Mouse (Mus musculus): ENCODE measurements around the gene Rer1.
"Not testable (repeated sequence)": the region's sequence is repeated elsewhere in the genome, so short reads cannot be mapped to it uniquely, and the experiment has no call there.

Rer1 gene

GRCm38 (mm10) chr4:155084351-155084750, 1.8 kb downstream of the Rer1 start:
- in situ Hi-C loops (cut with MboI; ENCODE audit: low pct_unique_long_range_greater_than_20kb in 1 of 2, low sequenced_read_pairs in 2 of 2, unreplicated experiment in 1 of 2), result no loop called here

- in situ Hi-C loops (cut with MboI; ENCODE audit: low pct_unique_long_range_greater_than_20kb in 1 of 2, low sequenced_read_pairs in 2 of 2, unreplicated experiment in 1 of 2), result no loop called here
Observed at GRCm38 (mm10) chr4:155083553-155083952, 2.6 kb downstream of the Rer1 start.

DNA sequence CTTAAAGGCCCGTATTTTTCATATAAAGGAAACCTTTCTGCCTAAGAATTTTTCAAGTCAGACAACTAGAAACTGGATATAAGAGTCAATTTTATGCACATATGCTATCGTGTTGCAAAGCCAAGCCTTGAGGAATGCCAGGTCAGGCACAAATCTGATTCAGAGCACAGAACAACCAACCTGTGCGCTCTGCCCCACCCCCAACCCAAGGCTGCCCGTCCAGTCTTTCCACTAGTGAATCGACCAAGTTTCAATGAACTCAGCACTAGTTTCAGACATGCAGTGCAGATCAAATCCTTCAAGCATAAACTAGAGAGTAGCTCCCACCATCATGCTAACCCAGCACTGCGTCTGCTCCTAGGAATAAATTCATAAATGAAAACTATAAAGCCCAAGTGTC, 6.5 kb downstream of the Rer1 start:
- in situ Hi-C loops (cut with MboI; ENCODE audit: low pct_unique_long_range_greater_than_20kb in 1 of 2, low sequenced_read_pairs in 2 of 2, unreplicated experiment in 1 of 2), result no loop called here

- in situ Hi-C loops (cut with MboI; ENCODE audit: low pct_unique_long_range_greater_than_20kb in 1 of 2, low sequenced_read_pairs in 2 of 2, unreplicated experiment in 1 of 2), result not testable (repeated sequence)
Observed at GRCm38 (mm10) chr4:155078808-155079207, 7.4 kb downstream of the Rer1 start.

DNA sequence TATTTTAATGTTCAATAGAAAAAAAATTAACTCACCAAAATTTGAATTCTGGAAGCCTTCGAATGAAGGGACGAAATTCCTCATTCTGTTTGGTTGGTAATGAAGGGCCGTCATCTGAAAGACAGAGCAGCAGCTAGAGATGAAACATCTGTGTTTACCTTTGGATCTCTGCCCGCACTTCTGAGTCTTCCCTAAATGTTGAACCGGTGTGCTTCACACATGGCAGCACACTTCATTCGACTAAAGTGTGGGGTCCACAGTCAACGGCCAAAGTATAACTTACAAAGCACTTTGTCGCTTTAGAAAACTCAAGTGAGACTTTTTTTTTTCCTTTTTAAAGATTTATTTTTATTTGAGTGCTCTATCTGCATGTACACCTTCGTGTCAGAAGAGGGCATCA, 9.5 kb downstream of the Rer1 start:
- in situ Hi-C loops (cut with MboI; ENCODE audit: low pct_unique_long_range_greater_than_20kb in 1 of 2, low sequenced_read_pairs in 2 of 2, unreplicated experiment in 1 of 2), result no loop called here

DNA sequence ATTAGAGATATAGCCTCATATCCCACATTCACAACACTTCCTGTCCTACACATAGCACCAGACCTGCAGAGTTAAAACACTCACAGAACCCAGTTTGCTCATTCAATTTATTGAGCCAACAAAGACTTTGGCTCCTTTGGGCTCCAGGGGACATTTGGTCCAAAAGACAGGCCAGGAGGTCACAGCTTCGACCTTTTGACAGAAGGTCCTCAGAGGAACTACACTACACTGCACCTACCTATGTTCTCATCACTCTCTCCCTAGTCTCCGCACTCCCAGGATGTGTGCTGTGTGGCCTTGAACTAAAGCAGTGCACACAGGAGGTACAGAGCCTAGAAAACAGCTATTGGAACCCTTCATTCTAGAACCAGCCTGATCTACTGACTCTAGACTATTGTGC, 10.4 kb downstream of the Rer1 start:
- in situ Hi-C loops (cut with MboI; ENCODE audit: low pct_unique_long_range_greater_than_20kb in 1 of 2, low sequenced_read_pairs in 2 of 2, unreplicated experiment in 1 of 2), result no loop called here

DNA sequence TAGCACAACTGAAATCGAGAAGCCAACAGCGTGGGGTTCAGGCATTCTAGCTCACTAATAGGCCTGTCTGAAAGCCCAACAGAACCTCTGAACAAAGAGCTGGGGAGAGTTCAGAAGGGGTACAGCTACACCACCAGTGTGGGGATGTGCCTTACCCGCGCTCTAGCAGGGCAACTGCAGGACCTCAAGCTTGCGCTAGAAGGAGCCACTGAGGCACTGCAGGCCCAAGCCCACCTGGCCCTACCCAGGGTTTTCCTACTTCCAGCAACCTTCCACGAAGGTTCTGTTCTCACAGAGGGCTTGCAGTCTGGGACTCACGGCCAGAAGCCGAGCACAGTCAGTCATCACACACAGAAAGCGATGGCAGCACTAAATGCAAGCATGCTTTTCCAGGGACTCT, 11.0 kb downstream of the Rer1 start:
- in situ Hi-C loops (cut with MboI; ENCODE audit: low pct_unique_long_range_greater_than_20kb in 1 of 2, low sequenced_read_pairs in 2 of 2, unreplicated experiment in 1 of 2), result no loop called here

DNA sequence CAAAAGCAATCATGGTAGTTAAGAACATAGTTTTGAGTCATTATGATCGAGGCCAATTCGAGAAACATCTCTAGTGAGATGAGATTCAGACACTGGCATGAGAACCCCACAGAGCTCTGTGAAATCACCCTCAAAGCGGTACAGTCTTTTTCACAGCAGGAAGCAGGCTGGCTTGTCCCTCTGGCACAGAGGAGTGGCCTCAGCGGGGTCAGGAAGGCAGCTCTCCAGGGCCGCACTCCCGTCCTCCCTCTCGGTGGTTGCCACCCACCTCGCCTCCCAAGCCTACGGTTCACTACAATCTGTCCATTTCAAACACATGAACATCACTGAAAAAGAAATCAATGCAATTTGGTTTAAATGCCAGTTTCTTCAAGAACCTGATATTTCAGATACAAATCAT, 11.8 kb downstream of the Rer1 start:
- in situ Hi-C loops (cut with MboI; ENCODE audit: low pct_unique_long_range_greater_than_20kb in 1 of 2, low sequenced_read_pairs in 2 of 2, unreplicated experiment in 1 of 2), result no loop called here

DNA sequence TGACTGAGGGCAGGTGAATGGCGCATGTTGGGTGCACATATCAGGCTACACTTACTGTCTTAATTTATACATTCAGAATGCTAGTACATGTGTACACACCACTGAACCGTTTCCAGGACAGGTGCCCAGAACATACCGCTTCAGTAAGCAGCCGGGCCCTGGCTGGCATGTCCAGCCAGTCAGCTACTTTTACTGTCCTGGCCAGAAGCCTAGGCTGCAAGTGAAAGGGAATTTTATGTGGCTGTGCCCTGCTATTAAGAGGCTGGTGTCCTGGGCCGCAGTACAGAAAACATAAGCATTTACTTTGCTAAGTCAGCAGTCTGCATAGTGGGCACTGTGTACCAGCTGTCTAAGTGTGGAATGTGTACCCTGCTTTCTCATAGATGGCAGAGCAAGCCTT, 15.3 kb downstream of the Rer1 start:
- in situ Hi-C loops (cut with MboI; ENCODE audit: low pct_unique_long_range_greater_than_20kb in 1 of 2, low sequenced_read_pairs in 2 of 2, unreplicated experiment in 1 of 2), result no loop called here

- in situ Hi-C loops (cut with MboI; ENCODE audit: low pct_unique_long_range_greater_than_20kb in 1 of 2, low sequenced_read_pairs in 2 of 2, unreplicated experiment in 1 of 2), result no loop called here
Observed at GRCm38 (mm10) chr4:155070199-155070598, 16.0 kb downstream of the Rer1 start.

DNA sequence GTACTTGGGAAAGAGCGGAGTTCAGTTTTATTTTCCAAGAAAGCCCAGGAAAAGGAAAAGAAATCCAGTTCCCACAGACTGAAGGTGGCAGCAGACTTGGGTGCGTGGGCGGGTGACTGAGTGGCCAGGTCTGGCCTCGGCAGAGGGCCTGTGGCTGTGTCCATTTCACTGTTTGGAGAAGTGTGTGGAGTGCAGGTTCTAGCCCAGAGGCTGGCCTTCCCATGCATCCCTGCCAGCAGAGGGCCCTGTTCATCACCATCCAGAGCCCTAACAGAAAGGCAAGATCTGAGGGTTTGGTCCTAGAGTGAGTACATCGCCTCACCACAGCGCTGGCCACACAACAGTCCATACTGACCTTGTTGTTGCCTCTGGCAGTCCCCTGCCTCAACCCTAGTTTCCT, 17.0 kb downstream of the Rer1 start:
- in situ Hi-C loops (cut with MboI; ENCODE audit: low pct_unique_long_range_greater_than_20kb in 1 of 2, low sequenced_read_pairs in 2 of 2, unreplicated experiment in 1 of 2), result loop anchor here (5.0 to 10.0 kb wide), 3 partner anchors 124 to 184 kb away; no protein-coding TSS in a partner anchor

- in situ Hi-C loops (cut with MboI; ENCODE audit: low pct_unique_long_range_greater_than_20kb in 1 of 2, low sequenced_read_pairs in 2 of 2, unreplicated experiment in 1 of 2), result loop anchor here (5.0 to 10.0 kb wide), 3 partner anchors 124 to 184 kb away; no protein-coding TSS in a partner anchor
Observed at GRCm38 (mm10) chr4:155068357-155068972, 17.7 kb downstream of the Rer1 start.

- in situ Hi-C loops (cut with MboI; ENCODE audit: low pct_unique_long_range_greater_than_20kb in 1 of 2, low sequenced_read_pairs in 2 of 2, unreplicated experiment in 1 of 2), result loop anchor here (5.0 to 10.0 kb wide), 3 partner anchors 122 to 182 kb away; no protein-coding TSS in a partner anchor
Observed at GRCm38 (mm10) chr4:155066834-155067522, 19.2 kb downstream of the Rer1 start, which contains the start of gene Pex10. TSS of gene Pex10 (plus strand) at chr4:155067016.

DNA sequence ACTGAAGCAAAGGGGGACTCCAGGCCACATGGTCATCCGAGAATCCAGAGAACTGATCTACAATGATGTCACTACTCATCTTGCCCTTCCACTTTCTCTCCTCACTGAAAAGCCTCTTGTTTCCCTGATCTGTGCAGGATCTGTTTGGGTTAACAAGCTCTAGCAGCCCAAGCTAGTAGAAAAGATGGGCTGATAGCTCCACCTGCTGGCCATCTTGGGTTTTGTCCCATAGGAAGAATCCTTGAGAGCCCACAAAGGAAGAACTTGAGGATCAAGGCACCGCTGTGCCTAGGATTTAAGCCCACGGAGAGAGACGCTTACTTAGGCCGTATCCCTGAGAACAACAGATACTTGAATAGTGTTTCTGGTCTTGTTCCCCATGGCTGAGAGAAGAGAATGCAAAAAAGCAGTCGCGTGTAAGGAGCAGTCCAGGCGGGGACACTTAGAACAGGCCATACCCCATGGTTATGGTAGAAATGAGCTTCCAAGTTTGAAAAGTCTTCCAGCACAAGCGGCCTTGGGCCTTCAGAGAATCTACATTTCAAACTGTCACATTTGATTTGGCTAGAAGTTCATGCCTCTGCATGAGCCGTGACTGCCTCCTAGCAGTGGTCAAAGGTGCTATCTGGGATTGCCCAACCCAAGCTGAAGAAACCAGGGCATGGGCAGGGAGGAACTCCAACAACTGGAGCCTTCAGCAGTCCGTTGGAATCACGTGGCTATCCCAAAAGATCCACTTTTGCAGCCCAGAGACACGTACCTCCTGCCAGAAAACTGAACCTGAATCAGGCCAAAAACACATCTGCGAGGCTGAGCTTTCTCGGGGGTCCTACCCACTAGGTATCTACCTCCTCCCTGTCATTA, 20.0 kb downstream of the Rer1 start:
- in situ Hi-C loops (cut with MboI; ENCODE audit: low pct_unique_long_range_greater_than_20kb in 1 of 2, low sequenced_read_pairs in 2 of 2, unreplicated experiment in 1 of 2), result loop anchor here (5.0 to 10.0 kb wide), 3 partner anchors 121 to 181 kb away; no protein-coding TSS in a partner anchor

DNA sequence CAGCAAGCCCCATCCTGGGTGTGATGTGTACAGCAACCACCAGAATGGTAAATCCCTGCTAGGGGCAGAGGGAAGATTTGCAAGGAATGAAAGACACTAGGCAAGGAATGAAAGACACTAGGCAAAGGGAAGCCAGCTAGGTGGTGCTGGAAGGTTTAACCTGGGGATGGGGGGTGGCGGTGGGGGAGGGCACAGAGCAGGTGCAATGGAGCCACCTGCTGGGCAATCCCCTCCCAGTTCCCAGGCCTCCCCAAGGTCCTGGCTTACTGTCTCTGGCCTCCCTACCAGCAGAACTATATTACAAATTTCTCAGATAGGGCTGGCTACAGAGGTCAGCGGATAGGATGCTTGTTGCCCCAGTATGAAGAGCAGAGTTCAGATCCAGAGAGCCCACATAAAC, 21.7 kb downstream of the Rer1 start:
- in situ Hi-C loops (cut with MboI; ENCODE audit: low pct_unique_long_range_greater_than_20kb in 1 of 2, low sequenced_read_pairs in 2 of 2, unreplicated experiment in 1 of 2), result loop anchor here in 1 of 2 experiments (10.0 kb wide), 2 partner anchors 120 to 180 kb away; no protein-coding TSS in a partner anchor

- in situ Hi-C loops (cut with MboI; ENCODE audit: low pct_unique_long_range_greater_than_20kb in 1 of 2, low sequenced_read_pairs in 2 of 2, unreplicated experiment in 1 of 2), result loop anchor here in 1 of 2 experiments (10.0 kb wide), 2 partner anchors 119 to 179 kb away; no protein-coding TSS in a partner anchor
Observed at GRCm38 (mm10) chr4:155063895-155064294, 22.3 kb downstream of the Rer1 start.

DNA sequence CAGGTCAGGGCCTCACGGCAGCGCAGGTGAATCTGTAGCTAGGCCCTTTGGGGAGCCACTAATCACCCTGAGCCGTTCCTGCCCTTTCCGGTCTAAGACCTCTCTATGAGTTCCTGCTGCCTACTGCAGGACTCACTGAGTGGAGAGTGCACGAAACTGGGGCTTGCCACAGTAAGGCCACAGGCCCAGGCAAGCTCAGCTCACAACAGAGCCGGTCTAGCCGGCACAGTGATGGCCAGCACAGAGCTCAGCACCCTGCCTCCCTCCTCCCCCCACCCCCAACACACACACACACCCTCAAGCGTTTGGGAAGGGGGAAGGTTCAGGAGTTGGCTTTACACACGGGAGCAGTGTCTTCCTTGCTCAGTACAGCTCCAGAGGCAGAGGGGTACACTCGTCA, 27.9 kb downstream of the Rer1 start:
- in situ Hi-C loops (cut with MboI; ENCODE audit: low pct_unique_long_range_greater_than_20kb in 1 of 2, low sequenced_read_pairs in 2 of 2, unreplicated experiment in 1 of 2), result no loop called here

DNA sequence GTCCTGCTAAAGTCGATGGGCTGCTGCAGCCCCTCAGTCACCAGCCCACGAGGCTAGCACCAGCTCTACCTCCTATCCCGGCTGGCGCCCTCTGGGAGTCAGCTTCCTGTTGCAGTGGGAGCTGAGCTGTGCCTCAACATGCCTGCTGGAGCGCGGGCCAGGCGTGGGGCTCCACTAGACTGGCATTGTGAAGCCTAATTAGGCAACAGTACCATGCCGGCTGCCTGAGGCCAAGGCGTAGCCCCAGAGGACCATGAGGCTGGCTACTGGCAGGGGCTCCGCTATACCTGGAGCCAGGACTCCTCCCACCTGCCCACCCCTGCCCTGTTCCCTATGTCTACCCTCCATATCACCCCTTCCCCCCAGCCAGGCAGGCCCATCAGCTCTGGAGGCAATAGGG, 29.5 kb downstream of the Rer1 start, which contains the start of gene Plch2:
Gene Plch2 (minus strand): TSS at position 61 of the 400 bp plus-strand sequence.
- in situ Hi-C loops (cut with MboI; ENCODE audit: low pct_unique_long_range_greater_than_20kb in 1 of 2, low sequenced_read_pairs in 2 of 2, unreplicated experiment in 1 of 2), result no loop called here

- in situ Hi-C loops (cut with MboI; ENCODE audit: low pct_unique_long_range_greater_than_20kb in 1 of 2, low sequenced_read_pairs in 2 of 2, unreplicated experiment in 1 of 2), result no loop called here
Observed at GRCm38 (mm10) chr4:155050116-155050515, 36.1 kb downstream of the Rer1 start.

Data from mouse embryonic stem cell (cell line).